Mouse (Mus musculus): ENCODE measurements around the gene Phc2.

Gene Phc2

DNA sequence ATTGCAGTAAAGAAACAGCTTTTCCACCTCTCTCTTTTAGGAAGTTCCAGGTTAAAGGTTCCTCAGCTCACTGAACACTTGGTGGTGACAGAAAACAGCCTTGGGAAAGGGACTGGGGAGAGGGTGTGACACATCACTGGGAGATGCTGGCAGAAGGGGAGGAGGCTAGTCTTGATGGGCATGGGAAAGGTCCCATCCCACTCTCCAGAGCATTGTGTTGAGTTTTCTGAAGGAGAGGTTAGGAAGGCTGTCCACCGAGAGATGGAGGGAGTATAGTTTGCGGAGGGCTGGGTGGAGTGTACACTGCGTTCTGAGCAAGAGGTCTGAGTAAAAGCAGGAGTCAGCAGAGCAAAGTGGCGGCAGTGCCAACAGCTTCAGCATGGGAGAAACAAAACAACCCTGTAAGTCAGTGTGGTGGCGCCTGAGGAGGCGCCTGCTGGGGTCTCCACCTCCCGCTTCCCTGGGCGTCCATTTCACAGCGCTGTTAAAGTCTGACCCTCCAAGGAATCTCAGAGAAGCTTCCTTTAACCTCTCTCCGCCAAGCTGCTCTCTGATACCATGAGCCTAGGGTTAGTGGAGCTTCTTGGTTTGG, 88.0 kb downstream of the Phc2 start:
- no peak for DNase-seq (ENCODE audit: low read depth, low spot score)

DNA sequence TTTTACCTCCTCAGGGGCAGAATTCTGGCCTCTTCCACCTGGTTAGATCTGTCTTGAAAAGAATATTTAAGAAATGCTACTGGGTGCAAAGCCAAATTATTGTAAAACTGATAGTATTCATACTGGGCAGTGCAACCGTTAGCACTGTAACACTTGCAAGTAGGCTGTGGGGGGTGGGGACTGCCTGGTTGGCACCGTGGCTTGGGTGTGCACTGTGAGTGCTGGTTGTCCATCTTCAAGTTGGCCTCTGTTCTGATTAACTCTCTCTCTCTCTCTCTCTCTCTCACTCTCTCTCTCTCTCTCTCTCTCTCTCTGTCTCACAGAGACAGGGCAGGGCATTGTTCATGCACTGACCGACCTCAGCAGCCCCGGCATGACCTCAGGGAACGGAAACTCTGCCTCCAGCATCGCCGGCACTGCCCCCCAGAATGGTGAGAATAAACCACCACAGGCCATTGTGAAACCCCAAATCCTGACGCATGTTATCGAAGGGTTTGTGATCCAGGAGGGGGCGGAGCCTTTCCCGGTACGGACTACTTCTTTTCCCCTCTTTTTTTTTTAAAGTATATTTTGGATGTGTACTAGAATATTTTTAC, 88.6 kb downstream of the Phc2 start:
- no peak for DNase-seq (ENCODE audit: low read depth, low spot score)

- DNase-seq (ENCODE audit: low read depth, low spot score), result no peak
These were observed 90.7 kb downstream of the Phc2 start for GRCm38 (mm10) chr4:128745160-128745559.

GRCm38 (mm10) chr4:128747614-128748270, 93.2 kb downstream of the Phc2 start:
- no peak for DNase-seq (ENCODE audit: low read depth, low spot score)

- DNase-seq (ENCODE audit: low read depth, low spot score), result no peak
These were observed 93.8 kb downstream of the Phc2 start for GRCm38 (mm10) chr4:128748309-128748708.

- no peak for DNase-seq (ENCODE audit: low read depth, low spot score)
These were observed 96.5 kb downstream of the Phc2 start for GRCm38 (mm10) chr4:128751006-128751405.

- DNase-seq (ENCODE audit: low read depth, low spot score), result no peak
These were observed 97.7 kb downstream of the Phc2 start for GRCm38 (mm10) chr4:128752031-128752757.

- DNase-seq (ENCODE audit: low read depth, low spot score), result no peak
These were observed 99.1 kb downstream of the Phc2 start for GRCm38 (mm10) chr4:128753571-128753970.

GRCm38 (mm10) chr4:128755064-128755463, 100.6 kb downstream of the Phc2 start, which contains the start of gene A3galt2:
TSS of gene A3galt2 (plus strand) at chr4:128755364.
- DNase-seq (ENCODE audit: low read depth, low spot score), result no peak

DNA sequence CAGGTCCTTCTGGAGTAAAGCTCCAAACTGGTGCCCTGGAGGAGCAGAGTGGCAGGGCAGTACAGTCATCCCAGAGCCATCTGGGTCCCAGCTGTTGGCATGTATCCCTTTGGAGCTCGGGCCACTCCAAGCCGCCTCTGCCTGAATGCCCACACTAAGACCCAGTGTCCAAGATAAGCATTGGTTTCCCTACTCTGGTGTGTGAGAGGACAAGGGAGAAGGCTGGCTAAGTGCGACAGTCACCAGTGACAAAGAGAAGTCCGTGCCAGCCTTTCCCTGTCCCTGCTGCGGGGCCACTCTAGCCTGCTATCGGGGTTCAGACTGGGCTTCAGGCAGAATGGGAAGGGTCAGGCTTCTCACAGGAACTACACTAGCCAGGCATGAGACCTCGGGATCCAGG, 101.4 kb downstream of the Phc2 start:
- DNase-seq (ENCODE audit: low read depth, low spot score), result no peak

DNA sequence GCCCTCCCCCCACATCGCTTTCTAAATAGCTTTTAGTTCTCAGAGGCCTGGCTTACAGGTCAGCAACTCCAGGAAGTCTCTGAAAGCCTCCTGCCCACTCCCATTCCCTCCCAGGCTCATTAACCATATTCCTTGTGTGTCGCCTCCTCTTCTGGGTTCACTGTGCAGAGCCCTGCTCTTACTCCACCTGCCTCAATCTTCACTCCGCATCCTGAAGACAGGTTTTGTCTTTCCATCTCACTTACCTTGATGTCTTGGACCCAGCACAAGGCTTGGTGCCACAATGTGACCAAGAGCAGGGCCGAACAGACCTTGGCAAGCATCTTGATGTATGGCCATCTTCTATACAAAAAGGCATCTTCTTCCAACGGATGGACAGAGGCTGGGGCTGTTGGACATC, 104.7 kb downstream of the Phc2 start:
- DNase-seq (ENCODE audit: low read depth, low spot score), result no peak

GRCm38 (mm10) chr4:128760029-128760428, 105.5 kb downstream of the Phc2 start:
- no peak for DNase-seq (ENCODE audit: low read depth, low spot score)

- no peak for DNase-seq (ENCODE audit: low read depth, low spot score)
These were observed 112.4 kb downstream of the Phc2 start for GRCm38 (mm10) chr4:128766929-128767328.

GRCm38 (mm10) chr4:128768120-128768519, 113.6 kb downstream of the Phc2 start:
- DNase-seq (ENCODE audit: low read depth, low spot score), result no peak

GRCm38 (mm10) chr4:128769569-128770355, 115.3 kb downstream of the Phc2 start:
- no peak for DNase-seq (ENCODE audit: low read depth, low spot score)

DNA sequence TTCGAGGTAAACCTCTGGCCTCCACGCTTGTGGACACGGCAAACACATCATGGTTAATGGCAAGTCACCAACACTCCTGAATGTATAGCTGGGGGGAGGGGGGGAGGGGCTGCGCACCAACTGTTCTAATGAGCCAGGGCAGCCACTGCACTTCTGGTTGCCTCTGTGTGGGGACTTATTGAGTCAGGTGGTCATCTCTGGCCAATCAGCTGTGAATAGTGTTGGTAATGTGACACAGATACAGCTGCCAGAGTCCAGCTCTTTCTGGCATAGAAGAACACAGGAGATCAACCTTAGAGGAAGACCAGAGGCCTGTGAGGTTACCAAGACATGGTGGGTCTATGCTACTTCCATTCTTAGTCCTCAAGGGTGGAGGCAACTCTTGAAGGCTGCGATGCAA, 116.2 kb downstream of the Phc2 start:
- DNase-seq (ENCODE audit: low read depth, low spot score), result no peak

GRCm38 (mm10) chr4:128773820-128774219, 119.3 kb downstream of the Phc2 start:
- no peak for DNase-seq (ENCODE audit: low read depth, low spot score)

DNA sequence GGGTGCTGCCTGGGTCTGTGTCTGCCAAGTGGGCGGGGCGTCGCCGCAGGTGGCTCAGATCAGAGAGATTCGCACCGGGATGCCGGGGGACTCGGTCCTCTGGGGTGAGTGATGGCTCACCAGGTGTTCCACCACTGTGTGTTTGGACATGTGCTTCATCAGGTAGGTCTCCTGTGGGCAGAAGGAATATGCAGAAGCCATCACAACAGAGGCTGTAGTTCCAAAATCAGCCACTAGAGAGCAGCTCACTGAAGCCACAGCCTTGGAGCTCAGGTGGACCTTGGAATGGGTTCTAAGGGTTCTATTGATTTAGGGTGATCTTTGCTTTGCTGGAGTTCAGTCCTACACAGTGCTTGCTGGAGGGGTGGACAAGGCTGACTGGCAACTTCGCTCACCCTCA, 120.0 kb downstream of the Phc2 start:
- no peak for DNase-seq (ENCODE audit: low read depth, low spot score)

GRCm38 (mm10) chr4:128776568-128777289, 122.2 kb downstream of the Phc2 start:
- DNase-seq (ENCODE audit: low read depth, low spot score), result no peak

DNA sequence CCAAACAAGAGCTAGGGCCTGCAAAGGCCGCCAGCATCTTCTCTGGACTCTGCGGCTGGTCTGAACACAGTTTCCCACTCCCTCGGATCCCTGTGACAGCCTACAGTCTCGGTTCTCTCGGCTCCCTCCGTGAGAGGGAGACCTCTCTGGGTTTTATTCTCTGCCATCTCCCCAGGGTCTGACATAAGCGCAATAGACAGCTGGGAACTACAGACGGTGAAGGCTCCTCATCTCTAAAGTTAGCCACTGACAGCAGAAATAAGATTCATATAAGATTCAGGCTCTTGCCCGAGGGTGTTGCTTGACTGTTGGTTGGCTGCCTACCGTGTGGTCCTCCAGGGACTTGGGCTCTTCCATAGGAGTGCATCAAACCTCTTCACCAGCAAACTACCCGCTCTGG, 123.1 kb downstream of the Phc2 start:
- no peak for DNase-seq (ENCODE audit: low read depth, low spot score)

DNA sequence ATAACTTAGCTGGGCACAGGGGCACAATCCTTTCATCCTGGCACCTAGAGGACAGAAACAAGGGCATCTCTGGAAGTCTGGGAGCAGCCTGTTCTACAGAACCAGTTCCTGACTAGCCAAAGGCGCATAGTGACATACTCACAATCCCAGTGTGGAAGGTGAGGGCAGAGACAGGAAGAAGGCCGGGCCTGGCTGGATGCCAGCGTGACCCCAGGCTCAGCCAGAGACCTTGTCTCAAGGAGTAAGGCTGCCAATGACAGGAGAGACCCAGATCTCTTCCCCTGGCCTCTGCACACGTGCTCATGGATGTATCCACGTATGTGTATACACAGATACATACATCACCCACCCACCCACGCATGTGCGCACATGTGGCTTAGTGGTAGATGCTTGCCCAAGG, 127.5 kb downstream of the Phc2 start:
- DNase-seq (ENCODE audit: low read depth, low spot score), result no peak

All from brain, embryonic 18.5 days (tissue).